Mouse (Mus musculus) intestine, embryonic 15.5 days (tissue): Measurements from ENCODE around the gene Abl2. TPM values are rescaled to one million over a fixed set of nuclear protein-coding genes. Genes with fewer than 3 reads are reported as not detected.

Source experiments
- ATAC-seq: fragments of 200-750 bp; cut with Nextera tagmentation; 2 replicates; pipeline ENCODE4 v1.8.0; 2017; ENCODE audit warnings: moderate TSS enrichment, moderate library complexity
- H3K27ac ChIP-seq: fragments of 300-500 bp; sonication (generic); 2 replicates; pipeline ENCODE4 v1.5.1; 2015; ENCODE audit warnings: mild to moderate bottlenecking, inconsistent platforms
- H3K27me3 ChIP-seq: fragments of 300-500 bp; sonication (generic); replicated peaks from 2 replicates; pipeline ENCODE4 v1.6.1; 2015; ENCODE audit warnings: inconsistent platforms
- H3K36me3 ChIP-seq: fragments of 300-500 bp; sonication (generic); 2 replicates; pipeline ENCODE4 v1.6.1; 2015; ENCODE audit warnings: inconsistent platforms
- H3K4me1 ChIP-seq: fragments of 300-500 bp; sonication (generic); replicated peaks from 2 replicates; pipeline ENCODE4 v1.6.1; 2015; ENCODE audit warnings: inconsistent platforms
- H3K4me2 ChIP-seq: fragments of 300-500 bp; sonication (generic); replicated peaks from 2 replicates; pipeline ENCODE4 v1.6.1; 2015; ENCODE audit warnings: mild to moderate bottlenecking, inconsistent platforms
- H3K4me3 ChIP-seq: fragments of 300-500 bp; sonication (generic); replicated peaks from 2 replicates; pipeline ENCODE4 v1.5.1; 2015; ENCODE audit warnings: inconsistent platforms
- H3K9ac ChIP-seq: fragments of 300-500 bp; sonication (generic); 2 replicates; pipeline ENCODE4 v1.6.1; 2015; ENCODE audit warnings: inconsistent platforms
- H3K9me3 ChIP-seq: fragments of 300-500 bp; sonication (generic); 2 replicates; pipeline ENCODE4 v1.6.1; 2016; ENCODE audit warnings: inconsistent platforms
- WGBS: fragments of 180-500 bp; shearing (Covaris S2); methylation state at CpG from one replicate; pipeline ENCODE4 v1.1.7; 2015; 5-methylcytosine and 5-hydroxymethylcytosine counted together
- polyA plus RNA-seq: library from polyadenylated mRNA; unstranded; fragments of >200 nt; fragmentation: Nextera tagmentation; extraction: Ambion mirVana; gene quantifications from 2 replicates; pipeline ENCODE4 v1.2.1, GENCODE M21; 2015

The Abl2 gene
- polyA plus RNA-seq, 1 experiment from 2014 or later: 2.6 TPM

DNA sequence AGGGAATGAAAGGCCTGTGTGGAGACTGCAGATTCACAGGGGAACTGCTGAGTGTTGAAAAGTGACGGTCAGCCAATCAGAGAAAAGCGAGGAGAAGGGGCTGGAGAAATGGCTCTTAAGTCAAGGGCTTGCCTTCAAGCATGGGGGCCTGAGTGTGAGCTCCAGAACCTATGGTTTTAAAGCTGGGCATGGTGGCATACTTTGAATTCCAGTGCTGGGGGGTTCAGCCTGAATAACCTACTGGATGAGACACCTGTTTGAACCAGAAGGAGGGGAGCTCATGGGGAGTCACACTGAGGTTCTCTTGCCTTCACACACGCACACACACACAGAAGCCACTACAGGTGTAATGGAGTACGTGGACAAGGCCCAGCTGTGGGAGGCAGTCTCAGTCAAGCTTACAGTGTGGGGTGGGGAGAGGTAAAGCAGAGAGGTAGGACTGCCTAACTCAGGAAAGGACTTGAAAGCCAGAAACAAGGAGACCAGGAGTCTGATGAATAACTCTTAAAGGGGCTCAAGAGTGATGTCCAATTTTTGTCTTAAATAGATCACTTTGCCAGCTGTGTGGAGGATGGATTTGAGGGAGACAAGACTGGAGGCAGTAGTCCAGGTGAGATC lies 61.8 kb downstream of the Abl2 start:
- WGBS: 67% methylated on average over 4 of the region's 4 CpGs
- no peak for ATAC-seq
- no peak overlapping the region for H3K27ac ChIP-seq

DNA sequence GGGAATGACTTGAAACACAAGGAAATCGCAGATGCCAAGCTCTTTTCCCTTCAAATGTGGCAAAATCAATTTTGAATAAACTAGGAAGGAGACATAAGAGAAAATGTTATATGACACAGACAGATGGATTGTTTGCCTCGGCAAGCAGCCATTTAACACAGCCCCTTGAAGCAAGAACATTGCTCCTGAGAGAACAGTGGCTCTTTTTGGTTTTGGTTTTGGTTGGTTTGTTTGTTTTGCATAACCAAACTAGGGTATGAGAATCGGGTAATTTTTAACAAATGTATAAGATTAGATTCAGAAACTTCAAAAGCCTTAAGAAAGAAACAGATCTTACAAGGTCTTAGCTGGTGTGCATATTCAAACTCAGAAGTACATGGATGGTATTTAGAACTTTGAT lies 62.4 kb downstream of the Abl2 start:
- Histone ChIP-seq H3K9ac (no peak overlapping the region), H3K4me2 (no peak overlapping the region), H3K9me3 (no peaks in the 10 kb centered on the region), H3K27me3 (no peaks in the 10 kb centered on the region), H3K36me3 (no peaks in the 10 kb centered on the region; the same call in 1 of the 2 replicates), H3K27ac (no peak overlapping the region), H3K4me3 (no peak overlapping the region), H3K4me1 (0 out of 2 replicates have a peak, but pooled peaks cover 5% of the 10 kb centered on the region)
- no peak for ATAC-seq
- 73% methylated on average over 3 of the region's 3 CpGs for WGBS

More for the DNA sequence above, 61.8 kb downstream of the Abl2 start:
- Histone ChIP-seq H3K27me3 (no peaks in the 10 kb centered on the region), H3K9ac (no peak overlapping the region), H3K4me1 (peaks cover 10% of the 10 kb centered on the region), H3K4me2 (no peak overlapping the region), H3K36me3 (no peaks in the 10 kb centered on the region; the same call in 1 of the 2 replicates), H3K4me3 (no peak overlapping the region), H3K9me3 (no peaks in the 10 kb centered on the region)

DNA sequence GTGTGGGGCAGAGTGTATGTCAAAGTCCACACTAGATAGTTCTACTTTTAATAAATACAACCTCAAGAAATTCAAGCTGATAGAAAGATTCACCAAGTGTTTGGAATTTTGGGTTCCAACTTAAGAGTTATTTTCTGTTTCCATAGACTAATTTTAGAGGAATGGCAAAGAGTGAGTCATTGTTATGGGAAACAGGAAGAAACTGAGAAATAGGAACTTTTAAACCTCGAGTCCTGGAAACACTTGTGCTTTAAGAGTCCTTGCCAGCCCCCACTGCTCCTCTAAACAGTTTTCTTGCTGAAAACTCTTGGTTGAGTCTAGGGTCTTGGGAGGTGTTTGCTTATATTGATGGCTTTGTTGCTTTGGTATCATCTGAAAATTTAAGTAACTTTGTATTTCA lies 65.6 kb downstream of the Abl2 start:
- Histone ChIP-seq H3K9me3 (no peaks in the 10 kb centered on the region), H3K27ac (no peak overlapping the region), H3K4me3 (no peak overlapping the region), H3K9ac (no peak overlapping the region), H3K4me2 (no peak overlapping the region), H3K27me3 (no peaks in the 10 kb centered on the region), H3K4me1 (no peaks in the 10 kb centered on the region), H3K36me3 (no peaks in the 10 kb centered on the region; the same call in 1 of the 2 replicates)
- no peak for ATAC-seq
- 57% methylated on average over 1 of the region's 1 CpGs for WGBS

DNA sequence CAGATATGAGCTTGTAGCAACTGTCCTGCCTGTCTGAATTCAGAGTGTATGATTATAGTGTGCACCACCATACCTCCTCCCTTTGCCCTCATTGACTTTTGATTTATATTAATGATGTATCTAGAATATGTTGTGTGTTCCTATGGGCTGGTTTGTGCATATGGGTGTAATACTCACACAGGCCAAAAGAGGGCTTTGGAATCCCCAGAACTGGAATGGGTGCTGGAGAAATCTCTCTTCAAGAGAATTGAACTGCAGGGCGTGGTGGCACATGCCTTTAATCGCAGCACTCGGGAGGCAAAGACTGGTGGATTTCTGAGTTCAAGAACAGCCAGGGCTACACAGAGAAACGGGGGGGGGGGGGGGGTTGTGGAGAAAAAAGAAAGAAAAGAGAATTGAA lies 68.1 kb downstream of the Abl2 start:
- 83% methylated on average over 4 of the region's 4 CpGs for WGBS
- Histone ChIP-seq H3K36me3 (peaks cover 12% of the 10 kb centered on the region), H3K4me3 (no peak overlapping the region), H3K9ac (no peak overlapping the region), H3K4me2 (no peak overlapping the region), H3K27me3 (no peaks in the 10 kb centered on the region), H3K9me3 (no peaks in the 10 kb centered on the region), H3K4me1 (no peaks in the 10 kb centered on the region), H3K27ac (no peak overlapping the region)
- ATAC-seq: no peak

DNA sequence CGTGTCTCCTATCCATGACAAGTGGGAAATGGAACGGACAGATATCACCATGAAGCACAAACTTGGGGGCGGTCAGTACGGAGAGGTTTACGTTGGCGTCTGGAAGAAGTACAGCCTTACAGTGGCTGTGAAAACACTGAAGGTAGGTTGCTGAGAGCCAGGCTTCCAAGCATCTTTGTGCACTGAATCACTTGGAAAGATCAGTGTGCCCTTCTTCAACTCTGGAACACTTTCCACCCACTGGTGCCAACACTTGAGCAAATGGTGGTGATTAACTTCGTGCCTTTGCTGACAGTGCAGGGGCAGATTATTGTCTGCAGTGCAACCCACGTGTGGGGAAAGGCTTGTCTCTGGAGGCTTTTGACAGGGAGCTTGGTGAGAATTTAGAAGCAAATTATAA lies 71.4 kb downstream of the Abl2 start:
- Histone ChIP-seq H3K4me2 (no peak overlapping the region), H3K9ac (no peak overlapping the region), H3K27me3 (no peaks in the 10 kb centered on the region), H3K36me3 (peaks cover 24% of the 10 kb centered on the region), H3K4me1 (no peaks in the 10 kb centered on the region), H3K4me3 (no peak overlapping the region), H3K9me3 (no peaks in the 10 kb centered on the region), H3K27ac (no peak overlapping the region)
- ATAC-seq: no peak
- 93% methylated on average over 8 of the region's 8 CpGs for WGBS

DNA sequence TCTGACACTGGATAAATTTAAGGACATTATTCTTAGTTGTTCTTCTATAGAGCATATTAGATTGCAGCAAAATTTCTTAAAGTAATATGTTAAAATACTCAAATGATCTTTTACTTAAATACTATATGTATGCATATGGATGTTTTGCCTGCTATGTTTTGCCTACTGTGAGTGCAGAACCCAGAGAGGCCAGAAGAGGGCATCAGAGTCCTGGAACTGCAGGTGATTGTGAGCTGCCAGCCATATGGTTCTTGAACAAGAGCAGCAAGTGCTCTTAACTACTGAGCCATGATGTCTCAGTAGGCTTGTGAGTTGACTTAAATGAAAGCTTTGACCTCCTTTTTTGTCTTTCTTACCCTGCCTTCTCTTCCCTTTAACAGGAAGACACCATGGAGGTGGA lies 72.4 kb downstream of the Abl2 start:
- Histone ChIP-seq H3K9ac (no peak overlapping the region), H3K36me3 (peaks cover 24% of the 10 kb centered on the region), H3K9me3 (no peaks in the 10 kb centered on the region), H3K27ac (no peak overlapping the region), H3K4me3 (no peak overlapping the region), H3K27me3 (no peaks in the 10 kb centered on the region), H3K4me2 (no peak overlapping the region), H3K4me1 (no peaks in the 10 kb centered on the region)
- ATAC-seq: no peak

DNA sequence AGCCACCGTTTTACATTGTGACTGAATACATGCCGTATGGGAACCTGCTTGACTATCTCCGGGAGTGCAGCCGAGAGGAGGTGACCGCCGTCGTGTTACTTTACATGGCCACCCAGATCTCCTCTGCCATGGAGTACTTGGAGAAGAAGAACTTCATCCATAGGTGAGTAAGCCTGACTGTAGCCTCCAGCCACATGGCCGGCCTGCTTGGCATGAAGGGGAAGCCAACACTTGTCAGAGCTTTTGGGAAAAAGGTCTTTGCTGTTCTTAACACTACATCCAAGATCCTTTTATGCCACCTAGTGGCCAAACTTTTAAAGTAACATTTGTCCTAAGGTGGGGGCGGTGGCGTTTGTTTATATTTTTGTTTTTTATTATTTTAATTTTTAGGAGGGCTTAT lies 74.5 kb downstream of the Abl2 start:
- H3K9ac ChIP-seq: no peak overlapping the region
- no peaks in the 10 kb centered on the region for H3K9me3 ChIP-seq
- no peaks in the 10 kb centered on the region for H3K4me1 ChIP-seq
- peaks cover 24% of the 10 kb centered on the region for H3K36me3 ChIP-seq
- WGBS: 77% methylated on average over 10 of the region's 10 CpGs
- H3K4me2 ChIP-seq: no peak overlapping the region
- ATAC-seq: peak; percentile 67
- no peak overlapping the region for H3K4me3 ChIP-seq
- no peak overlapping the region for H3K27ac ChIP-seq
- no peaks in the 10 kb centered on the region for H3K27me3 ChIP-seq

DNA sequence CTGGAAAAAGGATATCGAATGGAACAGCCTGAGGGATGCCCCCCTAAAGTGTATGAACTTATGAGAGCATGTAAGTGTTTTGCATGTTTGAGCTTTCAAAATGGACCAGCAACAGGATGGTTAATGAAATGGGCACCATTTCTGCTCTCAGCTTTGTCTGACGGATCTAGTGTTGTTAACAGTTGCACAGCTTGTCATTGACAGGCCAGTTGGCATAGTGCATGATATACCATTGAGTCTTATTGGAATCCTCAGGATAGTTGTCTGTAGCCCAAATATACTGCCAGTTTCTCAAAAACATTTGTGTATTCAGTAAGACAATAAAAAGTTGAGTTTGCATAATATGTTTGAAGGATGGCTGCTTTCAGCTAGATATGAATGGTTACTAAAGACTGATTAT lies 76.6 kb downstream of the Abl2 start:
- no peak for ATAC-seq
- peaks cover 18% of the 10 kb centered on the region for H3K36me3 ChIP-seq

DNA sequence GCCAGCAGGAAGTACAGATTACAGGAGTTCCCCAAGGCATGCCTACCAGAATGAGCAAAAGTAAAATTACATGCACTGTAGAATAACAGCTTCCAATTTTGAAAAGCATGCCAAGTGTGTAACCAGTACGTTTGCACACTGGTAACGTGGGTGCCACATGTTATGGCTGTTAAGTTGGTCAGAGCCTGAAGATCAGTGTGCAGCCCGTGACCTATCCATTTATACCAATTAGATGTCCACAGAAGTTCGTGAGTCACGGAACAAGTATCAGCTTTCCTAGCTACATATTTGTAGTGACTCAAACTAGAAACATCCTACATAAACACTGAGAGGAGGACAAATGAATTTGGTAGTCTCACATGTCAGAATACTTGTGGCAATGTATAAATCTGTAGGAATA lies 80.9 kb downstream of the Abl2 start:
- Histone ChIP-seq H3K9ac (no peak overlapping the region), H3K9me3 (no peaks in the 10 kb centered on the region), H3K4me2 (no peak overlapping the region), H3K4me1 (no peaks in the 10 kb centered on the region), H3K4me3 (no peak overlapping the region), H3K36me3 (peaks cover 21% of the 10 kb centered on the region; the same call in 1 of the 2 replicates), H3K27ac (no peak overlapping the region), H3K27me3 (no peaks in the 10 kb centered on the region)
- no peak for ATAC-seq
- 87% methylated on average over 5 of the region's 5 CpGs for WGBS

More for the DNA sequence above, 76.6 kb downstream of the Abl2 start:
- no peaks in the 10 kb centered on the region for H3K4me1 ChIP-seq
- no peak overlapping the region for H3K4me2 ChIP-seq
- 85% methylated on average over 2 of the region's 2 CpGs for WGBS
- no peak overlapping the region for H3K4me3 ChIP-seq
- no peak overlapping the region for H3K27ac ChIP-seq
- no peak overlapping the region for H3K9ac ChIP-seq
- no peaks in the 10 kb centered on the region for H3K9me3 ChIP-seq
- no peaks in the 10 kb centered on the region for H3K27me3 ChIP-seq

DNA sequence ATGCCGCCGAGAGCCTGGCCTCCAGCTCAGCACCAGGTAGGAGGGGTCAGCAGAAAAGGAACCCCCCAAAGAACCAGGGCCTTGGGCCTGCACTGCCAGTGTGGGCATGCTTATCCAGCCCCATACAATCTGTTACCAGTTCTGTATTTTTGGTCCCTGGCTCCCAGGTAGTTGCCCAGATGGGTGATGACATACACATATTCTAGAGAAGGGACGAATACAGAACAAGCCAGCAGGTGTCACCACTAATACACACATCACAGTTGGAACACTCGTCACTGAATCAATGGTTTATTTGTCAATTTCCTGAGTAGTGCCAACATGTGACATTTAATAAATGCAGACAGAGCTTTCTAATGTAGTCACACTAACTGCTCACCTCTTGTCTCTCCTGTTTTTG lies 82.0 kb downstream of the Abl2 start:
- Histone ChIP-seq H3K27ac (no peak overlapping the region), H3K4me3 (no peak overlapping the region), H3K4me1 (no peaks in the 10 kb centered on the region), H3K27me3 (no peaks in the 10 kb centered on the region), H3K9ac (no peak overlapping the region), H3K36me3 (peaks cover 19% of the 10 kb centered on the region; the same call in 1 of the 2 replicates), H3K4me2 (no peak overlapping the region), H3K9me3 (no peaks in the 10 kb centered on the region)
- 75% methylated on average over 4 of the region's 4 CpGs for WGBS
- no peak for ATAC-seq

DNA sequence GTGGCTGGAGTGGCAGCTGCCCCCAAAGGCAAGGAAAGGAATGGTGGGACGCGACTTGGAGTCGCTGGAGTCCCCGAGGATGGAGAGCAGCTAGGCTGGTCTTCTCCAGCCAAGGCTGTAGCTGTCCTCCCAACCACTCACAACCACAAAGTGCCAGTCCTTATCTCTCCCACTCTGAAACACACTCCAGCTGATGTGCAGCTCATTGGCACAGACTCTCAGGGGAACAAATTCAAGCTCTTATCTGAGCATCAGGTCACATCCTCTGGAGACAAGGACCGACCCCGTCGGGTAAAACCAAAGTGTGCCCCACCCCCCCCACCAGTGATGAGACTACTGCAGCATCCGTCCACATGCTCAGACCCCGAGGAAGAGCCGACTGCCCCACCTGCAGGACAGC lies 83.2 kb downstream of the Abl2 start:
- no peaks in the 10 kb centered on the region for H3K4me1 ChIP-seq
- no peak overlapping the region for H3K4me3 ChIP-seq
- 85% methylated on average over 10 of the region's 10 CpGs for WGBS
- H3K27me3 ChIP-seq: no peaks in the 10 kb centered on the region
- H3K27ac ChIP-seq: no peak overlapping the region
- peaks cover 19% of the 10 kb centered on the region; the same call in 1 of the 2 replicates for H3K36me3 ChIP-seq
- H3K4me2 ChIP-seq: no peak overlapping the region
- no peak for ATAC-seq
- no peak overlapping the region for H3K9ac ChIP-seq
- no peaks in the 10 kb centered on the region for H3K9me3 ChIP-seq

DNA sequence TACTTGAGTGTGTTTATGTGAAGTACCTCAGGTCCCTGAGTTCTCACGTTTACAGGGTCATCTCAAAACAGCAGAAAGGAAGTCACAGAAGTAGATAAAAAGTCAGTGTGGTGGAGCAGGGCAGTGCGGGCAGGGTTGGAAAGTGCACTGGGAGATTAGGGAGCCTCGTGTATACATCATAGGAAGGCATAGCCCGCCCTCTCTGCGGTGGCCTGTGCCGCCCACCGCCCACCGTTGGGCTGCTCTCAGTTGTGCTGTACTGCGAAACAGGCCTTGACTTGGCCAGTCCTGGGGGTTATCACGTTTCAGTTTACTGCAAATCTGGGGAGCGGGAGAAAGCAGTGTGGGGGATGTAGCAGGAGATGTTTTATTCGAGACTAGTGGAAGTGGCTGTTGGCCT lies 84.2 kb downstream of the Abl2 start:
- no peak overlapping the region for H3K9ac ChIP-seq
- H3K4me3 ChIP-seq: no peak overlapping the region
- H3K9me3 ChIP-seq: no peaks in the 10 kb centered on the region
- H3K27ac ChIP-seq: no peak overlapping the region
- H3K4me2 ChIP-seq: no peak overlapping the region
- H3K4me1 ChIP-seq: no peaks in the 10 kb centered on the region
- no peak for ATAC-seq
- 72% methylated on average over 12 of the region's 12 CpGs for WGBS
- H3K36me3 ChIP-seq: peaks cover 19% of the 10 kb centered on the region; the same call in 1 of the 2 replicates
- H3K27me3 ChIP-seq: no peaks in the 10 kb centered on the region

DNA sequence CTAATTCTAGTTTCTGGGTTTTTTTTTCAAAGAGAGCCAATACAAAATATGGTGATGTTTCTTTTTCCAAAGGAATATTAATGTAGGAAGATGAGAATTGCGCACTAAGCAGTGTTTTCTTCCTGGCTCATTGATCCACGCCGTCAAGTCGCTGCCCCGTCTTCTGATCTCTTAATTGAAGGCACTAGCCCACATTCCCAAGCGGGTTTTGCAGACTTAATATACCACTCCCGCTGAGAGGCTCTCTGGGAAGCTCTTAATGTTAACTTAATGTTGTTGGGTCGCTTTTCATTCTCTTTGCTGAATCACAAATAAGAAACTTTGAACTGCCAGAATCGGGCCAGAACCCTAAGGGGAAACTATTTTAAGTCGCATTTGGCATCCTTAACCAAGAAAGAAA lies 85.5 kb downstream of the Abl2 start:
- ATAC-seq: no peak
- Histone ChIP-seq H3K4me3 (no peak overlapping the region), H3K27me3 (no peaks in the 10 kb centered on the region), H3K4me2 (no peak overlapping the region), H3K9ac (no peak overlapping the region), H3K4me1 (no peaks in the 10 kb centered on the region), H3K36me3 (peaks cover 19% of the 10 kb centered on the region; the same call in 1 of the 2 replicates), H3K27ac (no peak overlapping the region), H3K9me3 (no peaks in the 10 kb centered on the region)
- 83% methylated on average over 10 of the region's 10 CpGs for WGBS
